Mouse (Mus musculus) lung, adult 2 months (tissue): ENCODE measurements around the gene Cep295nl.

Experiments
- CTCF ChIP-seq: fragments of 200-500 bp; IDR thresholded peaks from 2 replicates; pipeline ENCODE4 v1.5.1; 2011; ENCODE audit warnings: mild to moderate bottlenecking, low read length, control low read depth; ENCODE audit not compliant: insufficient read depth
- POLR2A ChIP-seq: fragments of 200-500 bp; IDR thresholded peaks from 2 replicates; pipeline ENCODE4 v1.6.1; 2011; ENCODE audit warnings: low read depth, mild to moderate bottlenecking, control low read depth, low read length, borderline replicate concordance; ENCODE audit errors: extremely low read depth

DNA sequence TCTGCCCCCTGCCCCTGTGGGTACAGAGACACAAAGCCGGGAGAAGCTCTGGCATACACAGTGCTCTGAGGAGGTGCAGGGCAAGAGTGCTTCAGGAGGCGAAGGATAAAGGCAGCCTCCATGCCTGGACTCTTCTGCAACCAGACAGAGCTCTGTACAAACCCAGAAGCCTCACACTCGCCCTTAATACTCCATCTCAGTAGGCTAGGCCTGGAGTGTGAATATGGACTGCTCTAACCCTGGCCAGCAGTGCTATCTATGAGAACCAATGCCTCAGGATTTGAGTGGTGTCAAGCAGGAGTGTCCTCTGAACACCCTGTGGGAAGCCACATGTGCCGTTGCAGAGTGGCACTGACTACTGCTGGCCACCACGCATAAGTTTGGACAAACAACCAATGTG, 13.4 kb downstream of the Cep295nl start:
- TF ChIP-seq CTCF, result no peak
- TF ChIP-seq POLR2A, result no peak
